Mouse (Mus musculus): Measurements from ENCODE around the gene Zdhhc20. TPM values are rescaled to one million over a fixed set of nuclear protein-coding genes. Genes with fewer than 3 reads are reported as not detected.

Gene Zdhhc20
- total RNA-seq, 1 experiment from 2014 or later: 57.4 TPM

- peak; percentile 93 for DNase-seq
Measured at GRCm38 (mm10) chr14:57825788-57826751, 64.0 kb downstream of the Zdhhc20 start, which contains the start of the genes Ska3 and Mrpl57. Gene Ska3, minus strand, starts transcription at chr14:57826185. Gene Mrpl57, plus strand, starts transcription at chr14:57826234.

GRCm38 (mm10) chr14:57820839-57821238 is 69.2 kb downstream of the Zdhhc20 start:
- no peak for DNase-seq

- no peak for DNase-seq
Measured at GRCm38 (mm10) chr14:57811844-57812243, 78.2 kb downstream of the Zdhhc20 start.

GRCm38 (mm10) chr14:57810886-57811285 is 79.2 kb downstream of the Zdhhc20 start:
- no peak for DNase-seq

- DNase-seq: no peak
Measured at GRCm38 (mm10) chr14:57808558-57808957, 81.5 kb downstream of the Zdhhc20 start.

GRCm38 (mm10) chr14:57803731-57804130 is 86.3 kb downstream of the Zdhhc20 start:
- DNase-seq: no peak

- DNase-seq: peak; percentile 96
Measured at GRCm38 (mm10) chr14:57797991-57798931, 91.8 kb downstream of the Zdhhc20 start, which contains the start of gene Sap18. Gene Sap18, plus strand, starts transcription at chr14:57798180.

GRCm38 (mm10) chr14:57797551-57797950 is 92.5 kb downstream of the Zdhhc20 start:
- DNase-seq: no peak

- no peak for DNase-seq
Measured at GRCm38 (mm10) chr14:57791171-57791570, 98.9 kb downstream of the Zdhhc20 start.

- DNase-seq: no peak
Measured at GRCm38 (mm10) chr14:57789759-57790158, 100.3 kb downstream of the Zdhhc20 start.

GRCm38 (mm10) chr14:57789311-57789710 is 100.8 kb downstream of the Zdhhc20 start:
- DNase-seq: no peak

- no peak for DNase-seq
Measured at GRCm38 (mm10) chr14:57787406-57787805, 102.7 kb downstream of the Zdhhc20 start.

Small RNAs within 50 kb of the gene (microRNA-seq; reads per million reads assigned to microRNA genes)
- 0 to 0.34 reads per million in 2 experiments for gene Mir3077

Other genes with a start within 250 kb of the Zdhhc20 start
- 42.9 and 48.4 TPM in 2 replicates for gene Xpo4, start 224.8 kb downstream of the Zdhhc20 start, total RNA-seq (2021)
- gene Gm49361, start 144.2 kb downstream of the Zdhhc20 start, total RNA-seq (2021): not detected in 2 replicates
- 37.4 and 48.5 TPM in 2 replicates for gene Lats2, start 131.9 kb downstream of the Zdhhc20 start, total RNA-seq (2021)
- gene Sap18, start 92.1 kb downstream of the Zdhhc20 start, total RNA-seq (2021): 49.0 and 52.1 TPM in 2 replicates
- 2.3 and 3.9 TPM in 2 replicates for gene Ska3, start 64.1 kb downstream of the Zdhhc20 start, total RNA-seq (2021)
- gene Mrpl57, start 64.0 kb downstream of the Zdhhc20 start, total RNA-seq (2021): 107 and 131 TPM in 2 replicates
- gene Micu2, start 109.0 kb upstream of the Zdhhc20 start, total RNA-seq (2021): 49.1 and 70.1 TPM in 2 replicates
- gene Fgf9, start 180.3 kb upstream of the Zdhhc20 start, total RNA-seq (2021): 21.3 and 27.9 TPM in 2 replicates

Measured in adrenal gland, postnatal 25 days (tissue).